Mouse (Mus musculus) megakaryocyte-erythroid progenitor cell, adult 5 weeks (primary cell): ENCODE results near the gene Camk1g. TPM values are rescaled to one million over a fixed set of nuclear protein-coding genes. Genes with fewer than 3 reads are reported as not detected.

Experiments
- polyA plus RNA-seq: library from polyadenylated mRNA; stranded (reverse); fragments of >175 nt; gene quantifications from 2 replicates; pipeline ENCODE4 v1.2.3, GENCODE M21; 2012

The Camk1g gene
- polyA plus RNA-seq, result 0.06 and 0.16 TPM in 2 replicates

DNA sequence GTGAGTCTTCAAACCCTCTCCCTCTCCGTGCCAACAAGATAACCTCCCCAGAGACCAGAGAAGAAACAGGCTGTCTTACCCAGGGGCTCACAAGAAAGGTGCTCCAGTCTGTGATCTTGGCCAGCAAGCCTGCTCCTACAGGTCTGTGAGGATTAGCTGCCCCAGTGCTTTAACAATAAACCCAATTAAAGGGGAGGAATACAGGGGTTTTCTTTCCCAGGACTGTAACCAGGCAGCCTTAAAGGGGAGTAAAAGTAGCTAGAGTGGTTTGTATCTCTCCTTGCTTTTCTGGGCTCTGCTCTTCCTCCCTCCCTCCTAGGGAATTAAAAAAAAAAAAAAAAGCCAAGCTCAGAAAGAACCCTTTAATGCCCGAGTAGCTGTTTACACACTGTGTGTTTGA, at the start of gene Camk1g:
Camk1g (minus strand) TSS at position 203 of the 400 bp plus-strand sequence.

Other genes with a start within 250 kb of the Camk1g start
- 2.6 and 2.9 TPM in 2 replicates for gene Diexf, start 240.0 kb downstream of the Camk1g start, polyA plus RNA-seq
- gene Irf6, start 217.2 kb downstream of the Camk1g start, polyA plus RNA-seq, result 0.11 and 0.22 TPM in 2 replicates
- gene A130010J15Rik, start 202.3 kb downstream of the Camk1g start, polyA plus RNA-seq, result 1.1 and 1.6 TPM in 2 replicates
- gene Traf3ip3, start 168.6 kb downstream of the Camk1g start, polyA plus RNA-seq, result 50.3 and 54.9 TPM in 2 replicates
- 0.44 and 0.65 TPM in 2 replicates for gene Lamb3, start 162.6 kb downstream of the Camk1g start, polyA plus RNA-seq
- gene Hsd11b1, start 106.2 kb downstream of the Camk1g start, polyA plus RNA-seq, result 1.3 and 2.7 TPM in 2 replicates
- 10.6 and 17.7 TPM in 2 replicates for gene G0s2, start 97.1 kb downstream of the Camk1g start, polyA plus RNA-seq